Mouse (Mus musculus): ENCODE measurements around the gene Brms1l. TPM values are rescaled to one million over a fixed set of nuclear protein-coding genes. Genes with fewer than 3 reads are reported as not detected.

The Brms1l gene
- polyA plus RNA-seq, 1 experiment = not detected

GRCm38 (mm10) chr12:55820661-55821314, 15.3 kb upstream of the Brms1l start, which contains the start of gene Ralgapa1:
Gene Ralgapa1 (minus strand): TSS chr12:55821167.
- WGBS = under 1% methylated on average over 75 of the region's 78 CpGs
- H3K4me3 ChIP-seq (ENCODE audit: insufficient read depth, low read depth, low read length) = peak within 1 kb of the TSS; percentile 99
- H3K27ac ChIP-seq (ENCODE audit: insufficient read depth, low read depth, low read length) = peak within 1 kb of the TSS; percentile 91
- peak; percentile 87 for TF ChIP-seq POLR2A (IDR thresholded peaks at IDR 0.05; ENCODE audit: insufficient read depth, low read depth, low read length)
- no peak; the same call in 1 of the 2 replicates for TF ChIP-seq CTCF (IDR thresholded peaks at IDR 0.05; ENCODE audit: insufficient read depth, low read depth, low read length)
- no peaks in the 10 kb centered on the region; the same call in 1 of the 2 replicates for H3K4me1 ChIP-seq (ENCODE audit: control insufficient read depth, insufficient read depth, low read length)

GRCm38 (mm10) chr12:55824027-55824426, 12.1 kb upstream of the Brms1l start:
- no peaks in the 10 kb centered on the region; the same call in 1 of the 2 replicates for H3K4me1 ChIP-seq (ENCODE audit: control insufficient read depth, insufficient read depth, low read length)
- 86% methylated on average over 6 of the region's 6 CpGs for WGBS
- no peak overlapping the region for H3K27ac ChIP-seq (ENCODE audit: insufficient read depth, low read depth, low read length)
- no peak overlapping the region for H3K4me3 ChIP-seq (ENCODE audit: insufficient read depth, low read depth, low read length)
- no peak for TF ChIP-seq CTCF (IDR thresholded peaks at IDR 0.05; ENCODE audit: insufficient read depth, low read depth, low read length)
- no peak for TF ChIP-seq POLR2A (IDR thresholded peaks at IDR 0.05; ENCODE audit: insufficient read depth, low read depth, low read length)

- WGBS = 89% methylated on average over 2 of the region's 2 CpGs
- H3K4me3 ChIP-seq (ENCODE audit: insufficient read depth, low read depth, low read length) = no peak overlapping the region
- TF ChIP-seq CTCF (IDR thresholded peaks at IDR 0.05; ENCODE audit: insufficient read depth, low read depth, low read length) (no peak), POLR2A (IDR thresholded peaks at IDR 0.05; ENCODE audit: insufficient read depth, low read depth, low read length) (no peak)
- H3K4me1 ChIP-seq (ENCODE audit: control insufficient read depth, insufficient read depth, low read length) = no peaks in the 10 kb centered on the region
- H3K27ac ChIP-seq (ENCODE audit: insufficient read depth, low read depth, low read length) = no peak overlapping the region
These were observed 10.6 kb upstream of the Brms1l start for GRCm38 (mm10) chr12:55825537-55825936.

- no peak overlapping the region for H3K27ac ChIP-seq (ENCODE audit: insufficient read depth, low read depth, low read length)
- H3K4me1 ChIP-seq (ENCODE audit: control insufficient read depth, insufficient read depth, low read length) = no peaks in the 10 kb centered on the region
- 16% methylated on average over 2 of the region's 2 CpGs for WGBS
- H3K4me3 ChIP-seq (ENCODE audit: insufficient read depth, low read depth, low read length) = no peak overlapping the region
- no peak for TF ChIP-seq POLR2A (IDR thresholded peaks at IDR 0.05; ENCODE audit: insufficient read depth, low read depth, low read length)
- no peak; the same call in 1 of the 2 replicates for TF ChIP-seq CTCF (IDR thresholded peaks at IDR 0.05; ENCODE audit: insufficient read depth, low read depth, low read length)
These were observed 5.0 kb upstream of the Brms1l start for GRCm38 (mm10) chr12:55831101-55831500.

- no peak overlapping the region for H3K27ac ChIP-seq (ENCODE audit: insufficient read depth, low read depth, low read length)
- no peak for TF ChIP-seq POLR2A (IDR thresholded peaks at IDR 0.05; ENCODE audit: insufficient read depth, low read depth, low read length)
- no peak for TF ChIP-seq CTCF (IDR thresholded peaks at IDR 0.05; ENCODE audit: insufficient read depth, low read depth, low read length)
- H3K4me1 ChIP-seq (ENCODE audit: control insufficient read depth, insufficient read depth, low read length) = peaks cover 2% of the 10 kb centered on the region
- no peak overlapping the region for H3K4me3 ChIP-seq (ENCODE audit: insufficient read depth, low read depth, low read length)
These were observed 3.2 kb upstream of the Brms1l start for GRCm38 (mm10) chr12:55832961-55833360.

GRCm38 (mm10) chr12:55833906-55834625, 2.1 kb upstream of the Brms1l start:
- Histone ChIP-seq H3K4me3 (ENCODE audit: insufficient read depth, low read depth, low read length) (no peak overlapping the region), H3K4me1 (ENCODE audit: control insufficient read depth, insufficient read depth, low read length) (peaks cover 5% of the 10 kb centered on the region), H3K27ac (ENCODE audit: insufficient read depth, low read depth, low read length) (no peak overlapping the region)
- no peak for TF ChIP-seq CTCF (IDR thresholded peaks at IDR 0.05; ENCODE audit: insufficient read depth, low read depth, low read length)
- no peak for TF ChIP-seq POLR2A (IDR thresholded peaks at IDR 0.05; ENCODE audit: insufficient read depth, low read depth, low read length)
- WGBS = 69% methylated on average over 9 of the region's 9 CpGs

- H3K4me3 ChIP-seq (ENCODE audit: insufficient read depth, low read depth, low read length) = no peak overlapping the region
- 88% methylated on average over 8 of the region's 8 CpGs for WGBS
- no peak for TF ChIP-seq CTCF (IDR thresholded peaks at IDR 0.05; ENCODE audit: insufficient read depth, low read depth, low read length)
- peaks cover 5% of the 10 kb centered on the region for H3K4me1 ChIP-seq (ENCODE audit: control insufficient read depth, insufficient read depth, low read length)
- no peak overlapping the region for H3K27ac ChIP-seq (ENCODE audit: insufficient read depth, low read depth, low read length)
These were observed 1.2 kb upstream of the Brms1l start for GRCm38 (mm10) chr12:55834891-55835290.

- WGBS = under 1% methylated on average over 6 of the region's 6 CpGs
- TF ChIP-seq CTCF (IDR thresholded peaks at IDR 0.05; ENCODE audit: insufficient read depth, low read depth, low read length) = no peak
- no peak for TF ChIP-seq POLR2A (IDR thresholded peaks at IDR 0.05; ENCODE audit: insufficient read depth, low read depth, low read length)
- H3K4me3 ChIP-seq (ENCODE audit: insufficient read depth, low read depth, low read length) = no peak overlapping the region
- peak overlapping the region; percentile 58 for H3K27ac ChIP-seq (ENCODE audit: insufficient read depth, low read depth, low read length)
- peaks cover 5% of the 10 kb centered on the region for H3K4me1 ChIP-seq (ENCODE audit: control insufficient read depth, insufficient read depth, low read length)
These were observed 296 bp upstream of the Brms1l start for GRCm38 (mm10) chr12:55835857-55836198.

- Histone ChIP-seq H3K4me1 (ENCODE audit: control insufficient read depth, insufficient read depth, low read length) (peaks cover 5% of the 10 kb centered on the region), H3K27ac (ENCODE audit: insufficient read depth, low read depth, low read length) (no peak overlapping the region), H3K4me3 (ENCODE audit: insufficient read depth, low read depth, low read length) (no peak overlapping the region)
- WGBS = 66% methylated on average over 3 of the region's 3 CpGs
- TF ChIP-seq POLR2A (IDR thresholded peaks at IDR 0.05; ENCODE audit: insufficient read depth, low read depth, low read length) = no peak
- no peak for TF ChIP-seq CTCF (IDR thresholded peaks at IDR 0.05; ENCODE audit: insufficient read depth, low read depth, low read length)
These were observed 1.4 kb downstream of the Brms1l start for GRCm38 (mm10) chr12:55837495-55837894.
